Mouse (Mus musculus) naive thymus-derived CD4-positive, alpha-beta T cell, adult 5 months (primary cell): Measurements from ENCODE around the gene Ranbp6. TPM values are rescaled to one million over a fixed set of nuclear protein-coding genes. Genes with fewer than 3 reads are reported as not detected.

Source experiments
- polyA plus RNA-seq: library from polyadenylated mRNA; unstranded; fragments of 100-300 nt; shearing (Covaris generic); gene quantifications from one replicate; pipeline ENCODE4 v1.2.1, GENCODE M21; 2017

The Ranbp6 gene
- polyA plus RNA-seq, result 10.1 TPM

GRCm38 (mm10) chr19:29812581-29813460, at the start of gene Ranbp6:
Gene Ranbp6, minus strand, starts transcription at chr19:29812974.

GRCm38 (mm10) chr19:29805917-29806785, 6.6 kb downstream of the Ranbp6 start, which contains the start of gene 9930021J03Rik:
Gene 9930021J03Rik, minus strand, starts transcription at chr19:29805989.

Other genes with a start within 250 kb of the Ranbp6 start
- gene Ermp1, start 164.6 kb downstream of the Ranbp6 start, polyA plus RNA-seq, result 20.8 TPM
- gene Mlana, start 115.2 kb downstream of the Ranbp6 start, polyA plus RNA-seq, result not detected
- gene 9930021J03Rik, start 7.0 kb downstream of the Ranbp6 start, polyA plus RNA-seq, result 11.4 TPM
- gene Il33, start 112.1 kb upstream of the Ranbp6 start, polyA plus RNA-seq, result not detected
- not detected for gene Trpd52l3, start 190.8 kb upstream of the Ranbp6 start, polyA plus RNA-seq
- gene Uhrf2, start 217.5 kb upstream of the Ranbp6 start, polyA plus RNA-seq, result 113 TPM